Mouse (Mus musculus) lung, postnatal 0 days (tissue): ENCODE data around the gene Dqx1.

Experiments
- CTCF ChIP-seq: IDR thresholded peaks from 2 replicates; pipeline ENCODE4 v1.5.1; 2016; ENCODE audit warnings: antibody characterized with exemption, mild to moderate bottlenecking
- EP300 ChIP-seq: IDR thresholded peaks from 2 replicates; pipeline ENCODE4 v1.6.1; 2016; ENCODE audit warnings: antibody characterized with exemption, mild to moderate bottlenecking, control low read depth

DNA sequence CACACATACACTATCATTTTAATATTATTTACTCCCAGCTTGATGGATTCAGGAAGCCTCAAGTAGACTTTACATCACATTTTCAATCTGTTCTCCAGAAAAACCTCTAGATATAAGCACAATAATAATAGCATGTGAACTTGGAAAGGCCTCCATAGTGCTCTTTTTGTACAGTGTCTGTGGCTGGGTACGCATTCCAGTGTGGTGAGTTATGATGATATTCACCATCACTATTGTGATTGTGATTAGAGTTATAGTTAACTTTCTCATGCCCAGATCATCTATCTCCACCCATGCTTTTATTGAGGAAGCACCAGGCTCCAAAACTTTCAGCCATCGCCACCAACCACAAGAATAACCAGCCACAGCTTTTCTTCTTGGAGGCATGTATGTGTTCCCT, 33.9 kb upstream of the Dqx1 start:
- TF ChIP-seq CTCF (no peak), EP300 (no peak)
